Mouse (Mus musculus) layer of hippocampus, adult 8-10 months (tissue): ENCODE data around the gene Il1rapl2. TPM values are rescaled to one million over a fixed set of nuclear protein-coding genes. Genes with fewer than 3 reads are reported as not detected.
"Not testable (repeated sequence)": the region's sequence is repeated elsewhere in the genome, so short reads cannot be mapped to it uniquely, and the experiment has no call there.

Experiments
- DNase-seq, 2 experiments: peaks; one replicate each; pipeline ENCODE4 v3.0.0; 2022; ENCODE audit warnings: low spot score in 2 of 2
- total RNA-seq, 4 experiments: library from RNA; stranded (reverse); gene quantifications; 2 replicates each; pipeline ENCODE4 v1.2.4; 2022

Gene Il1rapl2
- total RNA-seq, 4 experiments from 2014 or later, result 2.7 to 3.1 (median 2.9) TPM

- no peak for DNase-seq
Observed at GRCm38 (mm10) chrX:138170146-138170545, 599.7 kb downstream of the Il1rapl2 start.

DNA sequence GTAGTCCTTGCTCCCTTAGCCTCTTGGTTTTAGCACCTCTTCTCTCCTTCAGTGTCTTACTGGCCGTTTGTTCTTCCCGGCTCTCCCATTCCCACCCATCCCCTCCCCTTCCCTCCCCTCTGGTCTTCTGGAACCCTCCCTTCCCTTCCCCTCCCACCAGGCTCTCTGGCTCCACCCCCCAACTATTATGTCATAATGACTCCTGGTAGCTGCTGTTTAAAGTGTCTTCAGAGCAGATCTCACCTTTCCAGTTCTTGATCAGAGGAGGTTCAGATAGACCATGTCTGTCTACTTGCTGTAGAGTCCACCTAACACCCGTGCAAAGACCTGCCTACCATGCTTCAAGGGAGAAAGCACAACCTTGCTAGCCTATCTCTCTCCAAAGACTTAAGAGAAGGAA lies 639.1 kb downstream of the Il1rapl2 start, which contains the start of gene Tex13a:
Gene Tex13a (minus strand): TSS at position 101 of the 400 bp plus-strand sequence.
- no peak for DNase-seq

GRCm38 (mm10) chrX:138234626-138235025 lies 664.2 kb downstream of the Il1rapl2 start:
- DNase-seq, result no peak

DNA sequence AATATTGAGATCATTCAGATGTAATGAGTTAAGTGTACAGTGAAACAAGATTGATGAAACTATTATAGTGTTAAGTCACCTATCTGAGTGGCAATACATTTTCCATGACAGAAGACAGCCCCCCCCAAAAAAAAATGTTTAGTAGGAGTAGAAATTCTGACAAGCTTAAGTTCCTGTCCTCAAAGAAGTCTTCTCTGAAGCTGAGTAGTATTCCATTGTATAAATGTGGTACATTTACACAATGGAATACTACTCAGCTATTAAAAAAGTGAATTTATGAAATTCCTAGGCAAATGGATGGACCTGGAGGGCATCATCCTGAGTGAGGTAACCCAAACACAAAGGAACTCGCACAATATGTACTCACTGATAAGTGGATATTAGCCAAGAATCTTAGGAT lies 778.3 kb downstream of the Il1rapl2 start:
- not testable (repeated sequence) for DNase-seq

GRCm38 (mm10) chrX:138433794-138434193 lies 863.4 kb downstream of the Il1rapl2 start:
- DNase-seq, result no peak

- DNase-seq, result no peak
Observed at GRCm38 (mm10) chrX:138437939-138438338, 867.5 kb downstream of the Il1rapl2 start.

DNA sequence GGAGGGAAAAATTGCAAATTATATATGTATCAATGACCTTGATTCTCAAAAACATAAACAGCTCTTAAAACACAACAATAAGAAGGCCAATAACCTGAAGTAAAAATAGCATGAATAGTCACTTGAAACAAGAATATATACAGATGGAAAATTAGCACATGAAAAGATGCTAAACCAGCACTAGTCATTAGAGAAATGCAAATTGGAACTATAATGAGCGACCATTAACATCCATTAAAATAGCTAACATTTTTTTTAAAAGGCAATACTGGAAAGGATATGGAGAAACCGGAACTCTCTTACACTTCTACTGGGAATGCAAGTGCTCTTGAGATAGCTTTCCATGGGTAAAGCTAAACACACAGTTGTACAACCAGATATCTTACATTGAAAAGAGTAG lies 879.4 kb downstream of the Il1rapl2 start:
- DNase-seq, result no peak

DNA sequence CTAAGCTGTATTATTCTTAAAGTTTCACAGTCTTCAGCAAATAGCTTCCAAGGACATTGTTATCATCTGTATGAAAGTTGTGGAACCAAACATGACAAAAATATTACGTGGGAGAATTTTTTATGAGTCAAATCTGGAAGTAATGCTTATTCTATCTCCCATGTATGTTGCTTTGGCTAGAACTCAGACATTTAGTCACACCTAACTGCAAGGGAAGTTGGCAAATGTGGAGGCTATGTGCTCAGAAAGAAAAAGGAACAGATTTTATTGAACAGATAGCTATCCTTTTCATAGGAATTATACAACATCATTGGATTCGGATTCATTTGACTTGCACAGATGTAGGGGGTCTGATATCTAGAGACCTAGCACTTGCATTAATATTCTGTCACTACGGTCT lies 908.1 kb downstream of the Il1rapl2 start:
- no peak for DNase-seq

DNA sequence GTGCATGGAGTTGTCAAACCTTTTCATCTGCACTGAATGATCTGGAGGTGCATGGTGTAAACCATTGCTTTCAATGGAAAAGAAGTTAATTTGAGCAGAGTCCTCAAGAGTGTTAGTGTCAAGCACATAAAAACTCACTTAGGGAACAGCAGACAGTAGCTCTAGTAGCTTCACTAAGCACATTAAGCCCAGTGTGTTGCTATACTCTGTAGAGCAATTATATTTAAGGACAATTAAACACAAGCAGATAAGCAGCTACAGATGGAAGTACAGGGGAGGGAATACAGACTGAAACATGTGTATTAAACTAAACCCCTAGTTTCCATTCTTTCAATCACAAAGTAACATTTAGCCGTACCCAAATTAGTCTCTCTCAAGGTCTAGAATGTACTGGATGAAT lies 930.1 kb downstream of the Il1rapl2 start:
- DNase-seq, result no peak

- no peak for DNase-seq
Observed at GRCm38 (mm10) chrX:138505049-138505448, 934.6 kb downstream of the Il1rapl2 start.

GRCm38 (mm10) chrX:138620106-138620505 lies 1049.7 kb downstream of the Il1rapl2 start:
- no peak for DNase-seq

DNA sequence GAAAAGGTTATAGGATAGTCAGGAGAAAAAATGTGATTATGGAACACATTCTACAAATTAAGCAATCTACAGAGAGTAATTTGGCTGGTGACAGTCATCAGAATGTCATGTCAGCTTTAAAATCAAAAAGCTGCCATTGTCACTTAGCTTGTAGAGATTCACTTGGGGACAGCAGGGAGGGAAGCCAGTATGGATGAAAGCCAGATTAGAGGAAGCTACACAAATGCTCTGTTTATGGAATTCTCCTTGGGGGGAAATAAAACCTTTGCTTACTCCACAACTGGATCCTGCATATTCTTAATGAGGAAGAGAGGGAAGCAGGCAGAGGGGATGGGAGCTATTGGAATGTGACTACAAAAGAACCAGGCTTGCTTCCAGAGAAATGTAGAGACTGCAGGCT lies 1054.9 kb downstream of the Il1rapl2 start:
- no peak for DNase-seq

- no peak for DNase-seq
Observed at GRCm38 (mm10) chrX:138722372-138722771, 1152.0 kb downstream of the Il1rapl2 start.

- no peak for DNase-seq
Observed at GRCm38 (mm10) chrX:138800958-138801357, 1230.5 kb downstream of the Il1rapl2 start.

DNA sequence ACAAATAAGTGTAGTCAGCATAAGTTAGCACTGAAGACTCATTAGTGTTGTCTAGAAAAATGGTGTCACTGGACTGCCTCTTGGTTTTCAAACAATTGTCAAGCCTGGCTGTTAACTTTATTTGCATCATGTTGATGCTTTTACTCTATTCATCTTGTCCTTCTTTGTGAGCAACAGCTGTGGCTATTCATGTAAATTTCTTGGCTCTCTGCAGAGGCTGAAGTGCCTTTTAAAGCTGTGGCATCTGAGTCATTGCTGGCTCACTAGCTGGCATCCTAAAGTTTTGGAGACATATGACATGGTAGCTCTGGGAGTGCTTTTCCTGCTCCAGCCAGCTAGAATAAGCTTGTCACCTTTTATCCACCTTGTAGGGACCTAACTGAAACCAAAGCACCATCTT lies 1261.5 kb downstream of the Il1rapl2 start:
- DNase-seq, result no peak

- DNase-seq, result no peak
Observed at GRCm38 (mm10) chrX:138833894-138834293, 1263.5 kb downstream of the Il1rapl2 start.

GRCm38 (mm10) chrX:138838381-138838780 lies 1268.0 kb downstream of the Il1rapl2 start:
- DNase-seq, result no peak
